Comparison of ENCODE assay signal across 8 mouse cellular contexts in the genomic region with DNA sequence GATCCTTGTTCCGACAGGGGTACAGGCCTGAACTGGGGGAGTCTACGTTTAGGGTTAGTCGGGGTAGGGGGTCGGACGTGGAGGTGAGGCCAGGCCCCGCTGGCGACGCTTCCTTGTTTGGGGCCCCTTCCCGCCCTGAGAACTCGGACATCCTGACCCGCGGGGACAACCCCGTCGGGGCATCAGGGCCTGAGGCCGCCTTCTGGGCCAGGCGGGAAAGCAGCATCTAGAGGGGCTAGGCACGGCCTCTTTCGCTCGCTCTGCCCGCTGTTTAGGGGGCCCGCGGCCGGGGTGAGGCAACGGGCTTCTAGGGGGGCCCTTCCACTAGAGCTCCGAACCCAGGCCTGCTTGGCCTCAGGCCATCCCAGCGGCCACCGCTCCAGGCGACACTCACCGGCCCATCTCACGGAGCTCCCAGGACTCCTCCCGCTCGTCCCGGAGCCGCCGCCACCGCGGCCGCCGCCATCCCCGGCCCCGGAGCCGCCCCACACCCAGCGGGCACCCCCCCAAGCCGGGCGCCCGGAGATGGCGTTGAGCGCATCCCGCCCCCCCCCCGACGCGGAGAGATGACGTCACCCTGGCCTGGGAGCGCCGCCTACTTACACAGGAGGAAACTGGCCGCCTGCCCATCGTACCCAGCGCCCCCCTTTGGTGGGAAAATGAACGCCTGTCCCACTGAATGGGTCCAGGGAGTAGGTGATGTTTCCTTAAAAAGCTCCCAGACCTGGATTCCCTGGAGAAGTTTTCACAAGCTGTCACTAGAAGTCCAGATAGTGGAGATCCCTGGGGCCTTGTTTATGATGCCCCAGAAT. TPM values are rescaled to one million over a fixed set of nuclear protein-coding genes. Genes with fewer than 3 reads are reported as not detected.
DNase-seq lines count a peak whose midpoint lies in the region; ATAC-seq lines count a peak whose summit lies in the region.

Gene Atxn1l, minus strand, starts transcription at position 503 of the 812 bp plus-strand sequence.

- H3K4me3 ChIP-seq in hindbrain, embryonic 16.5 days (ENCODE audit: low read length) = peak within 1 kb of the TSS; percentile 99
- peak within 1 kb of the TSS; percentile 86 for H3K4me3 ChIP-seq in macrophage (ENCODE audit: inconsistent target)

- peaks cover 9% of the 10 kb centered on the region for H3K36me3 ChIP-seq in hindbrain, embryonic 16.5 days (ENCODE audit: control insufficient read depth, insufficient read depth, low read length)
- H3K36me3 ChIP-seq in macrophage (ENCODE audit: inconsistent target) = peaks cover 12% of the 10 kb centered on the region

- H3K9ac ChIP-seq in hindbrain, embryonic 16.5 days (ENCODE audit: low read depth, low read length) = peak within 1 kb of the TSS; percentile 99

- WGBS in hindbrain, embryonic 16.5 days = under 1% methylated on average over 45 of the region's 59 CpGs
- under 1% methylated on average over 39 of the region's 59 CpGs for WGBS in macrophage (ENCODE audit: missing documents)

- ATAC-seq in hindbrain, embryonic 16.5 days = peak; percentile 89

- peak; percentile 79 for DNase-seq in T-cell, adult 2 months (ENCODE audit: low spot score)
- peak; percentile 89 to 90 for DNase-seq in cerebellum, postnatal 36 days
- peak; percentile 82 for DNase-seq in gastrocnemius, adult 18-20 months (ENCODE audit: low spot score)
- peak; percentile 73 to 79 for DNase-seq in left cerebral cortex, adult 18-20 months (ENCODE audit: low spot score in 2 of 2)
- DNase-seq in right cerebral cortex, adult 18-20 months = peak; percentile 81
- DNase-seq in urinary bladder, postnatal 10 days (ENCODE audit: low spot score) = peak; percentile 66

- peaks cover 48% of the 10 kb centered on the region for H3K79me2 ChIP-seq in macrophage (ENCODE audit: inconsistent target)

- peak within 1 kb of the TSS; percentile 89 for H3K4me2 ChIP-seq in hindbrain, embryonic 16.5 days (ENCODE audit: low read length)

- no peaks in the 10 kb centered on the region for H3K9me3 ChIP-seq in hindbrain, embryonic 16.5 days (ENCODE audit: control insufficient read depth, low read length)

- H3K4me1 ChIP-seq in hindbrain, embryonic 16.5 days (ENCODE audit: control insufficient read depth, insufficient read depth, low read depth, low read length) = peaks cover 9% of the 10 kb centered on the region

- no peaks in the 10 kb centered on the region for H3K27me3 ChIP-seq in hindbrain, embryonic 16.5 days (replicated peaks; ENCODE audit: control insufficient read depth, insufficient read depth, low read length)

- peak within 1 kb of the TSS; percentile 64 for H3K27ac ChIP-seq in hindbrain, embryonic 16.5 days (ENCODE audit: low read depth, low read length)
- H3K27ac ChIP-seq in macrophage = peak within 1 kb of the TSS; percentile 48

RNA-seq across cellular contexts. Expression of gene Atxn1l, which starts in this region (rescaled TPM):
- total RNA-seq in gastrocnemius, adult 18-20 months (2021) = 10 to 100 TPM; 21.8 to 23.4 TPM
- 3.9 and 4.0 TPM in 2 replicates for polyA plus RNA-seq in hindbrain, embryonic 16.5 days (2015; fragmentation: Nextera tagmentation; extraction: Ambion mirVana)
- 10 to 100 TPM; 42.8 to 45.0 TPM for total RNA-seq in left cerebral cortex, adult 18-20 months (2021)
- 10 to 100 TPM; 21.0 to 37.6 (median 30.0) TPM for total RNA-seq in macrophage (2018; cell fraction: chromatin; rRNA removed)
- 10 to 100 TPM; 13.8 to 31.9 (median 22.2) TPM for total RNA-seq in macrophage (2018; cell fraction: cytosol; rRNA removed)
- 10 to 100 TPM; 22.5 to 41.8 (median 30.4) TPM for total RNA-seq in macrophage (2018; cell fraction: nucleus; rRNA removed)
- polyA plus RNA-seq in macrophage (2018) = 15.8 to 17.7 TPM (median 17.0 TPM) in 3 replicates

Comparison
In these comparisons a context has a peak if more than half of its experiments do, and no peak if none do; other contexts are left out.
1. Peak in every context shown above with its lines: DNase-seq, ATAC-seq, H3K4me3 ChIP-seq and H3K27ac ChIP-seq.